Mouse (Mus musculus) heart, postnatal 0 days (tissue): ENCODE measurements around the gene Etnk2.

ENCODE experiments used
- CTCF ChIP-seq: IDR thresholded peaks from 2 replicates; pipeline ENCODE4 v1.5.1; 2016; ENCODE audit warnings: antibody characterized with exemption, control low read depth, low read depth
- EP300 ChIP-seq: IDR thresholded peaks from 2 replicates; pipeline ENCODE4 v1.6.1; 2016; ENCODE audit warnings: antibody characterized with exemption, low read depth

- TF ChIP-seq EP300 (no peak), CTCF (no peak)
Observed at GRCm38 (mm10) chr1:133406614-133407013, 43.2 kb downstream of the Etnk2 start.
